Mouse (Mus musculus) ovary, postnatal 10 days (tissue): ENCODE data around the gene Cryba4.

Experiments used
- DNase-seq: peaks from one replicate; pipeline ENCODE4 v3.0.0; 2022; ENCODE audit warnings: low spot score

Cryba4 gene

GRCm38 (mm10) chr5:112237866-112238570 lies 14.3 kb downstream of the Cryba4 start:
- no peak for DNase-seq

- DNase-seq, result no peak
Observed at GRCm38 (mm10) chr5:112237439-112237838, 14.9 kb downstream of the Cryba4 start.

GRCm38 (mm10) chr5:112236631-112237030 lies 15.7 kb downstream of the Cryba4 start:
- DNase-seq, result no peak

- DNase-seq, result no peak
Observed at GRCm38 (mm10) chr5:112235806-112236205, 16.5 kb downstream of the Cryba4 start.

- DNase-seq, result no peak
Observed at GRCm38 (mm10) chr5:112228240-112229076, 23.9 kb downstream of the Cryba4 start.

GRCm38 (mm10) chr5:112227898-112228239 lies 24.4 kb downstream of the Cryba4 start:
- no peak for DNase-seq

- DNase-seq, result no peak
Observed at GRCm38 (mm10) chr5:112227354-112227753, 25.0 kb downstream of the Cryba4 start.

GRCm38 (mm10) chr5:112225591-112225990 lies 26.7 kb downstream of the Cryba4 start:
- no peak for DNase-seq

GRCm38 (mm10) chr5:112220203-112220602 lies 32.1 kb downstream of the Cryba4 start:
- no peak for DNase-seq

- DNase-seq, result no peak
Observed at GRCm38 (mm10) chr5:112219398-112219797, 32.9 kb downstream of the Cryba4 start.

- DNase-seq, result no peak
Observed at GRCm38 (mm10) chr5:112218679-112219078, 33.6 kb downstream of the Cryba4 start.

- no peak for DNase-seq
Observed at GRCm38 (mm10) chr5:112217031-112217430, 35.3 kb downstream of the Cryba4 start.

- no peak for DNase-seq
Observed at GRCm38 (mm10) chr5:112216335-112216734, 36.0 kb downstream of the Cryba4 start.

GRCm38 (mm10) chr5:112215801-112216251 lies 36.5 kb downstream of the Cryba4 start:
- no peak for DNase-seq

- no peak for DNase-seq
Observed at GRCm38 (mm10) chr5:112215291-112215751, 37.0 kb downstream of the Cryba4 start.

- no peak for DNase-seq
Observed at GRCm38 (mm10) chr5:112214419-112214818, 37.9 kb downstream of the Cryba4 start.

- DNase-seq, result no peak
Observed at GRCm38 (mm10) chr5:112213331-112214240, 38.7 kb downstream of the Cryba4 start.

- DNase-seq, result no peak
Observed at GRCm38 (mm10) chr5:112212711-112213264, 39.5 kb downstream of the Cryba4 start.

- DNase-seq, result no peak
Observed at GRCm38 (mm10) chr5:112211911-112212310, 40.4 kb downstream of the Cryba4 start.

- DNase-seq, result no peak
Observed at GRCm38 (mm10) chr5:112210104-112210503, 42.2 kb downstream of the Cryba4 start.

- no peak for DNase-seq
Observed at GRCm38 (mm10) chr5:112208321-112208720, 44.0 kb downstream of the Cryba4 start.
